Mouse (Mus musculus): ENCODE data around the gene Il20ra. TPM values are rescaled to one million over a fixed set of nuclear protein-coding genes. Genes with fewer than 3 reads are reported as not detected.
"Not testable (repeated sequence)": the region's sequence is repeated elsewhere in the genome, so short reads cannot be mapped to it uniquely, and the experiment has no call there.

Gene Il20ra
- polyA plus RNA-seq, 1 experiment from 2014 or later, result not detected

DNA sequence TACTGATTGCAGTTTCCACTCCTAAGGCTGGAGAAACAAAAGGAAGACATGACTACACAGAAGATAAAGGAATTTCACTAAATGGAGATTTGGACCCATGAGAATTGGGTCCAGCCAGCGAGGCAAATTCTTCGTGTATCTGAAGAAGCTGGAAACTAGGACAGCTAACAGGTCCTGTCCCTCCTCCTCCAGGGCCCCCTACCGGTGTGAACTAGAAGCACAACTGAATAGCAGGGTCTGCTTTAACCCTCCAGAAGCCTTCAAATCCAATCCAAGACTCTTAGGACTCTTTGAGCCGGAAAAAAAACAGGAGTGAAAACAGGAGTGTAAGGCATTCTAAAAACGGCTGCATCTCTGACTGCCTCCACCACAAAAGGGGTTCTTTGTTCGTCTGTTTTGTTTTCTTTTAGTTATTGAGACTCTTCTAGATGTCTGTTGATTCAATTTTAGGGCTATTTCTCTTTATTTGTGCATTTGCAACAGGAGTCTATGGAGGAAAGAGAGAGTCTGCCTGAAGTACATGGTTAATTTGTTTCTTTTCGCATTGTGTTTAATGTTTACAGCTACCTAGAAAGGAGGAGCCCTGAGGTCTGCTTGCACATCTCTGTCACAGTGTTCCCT, 709 bp upstream of the Il20ra start:
- 68% methylated on average over 7 of the region's 7 CpGs for WGBS (ENCODE audit: missing documents)
- Histone ChIP-seq H3K27ac (no peak overlapping the region), H3K36me3 (ENCODE audit: inconsistent target) (no peaks in the 10 kb centered on the region), H3K79me2 (ENCODE audit: inconsistent target) (no peaks in the 10 kb centered on the region), H3K4me3 (ENCODE audit: inconsistent target) (no peak overlapping the region)

GRCm38 (mm10) chr10:19718627-19719026, 6.3 kb downstream of the Il20ra start:
- Histone ChIP-seq H3K27ac (no peak overlapping the region), H3K79me2 (ENCODE audit: inconsistent target) (no peaks in the 10 kb centered on the region), H3K36me3 (ENCODE audit: inconsistent target) (no peaks in the 10 kb centered on the region), H3K4me3 (ENCODE audit: inconsistent target) (no peak overlapping the region)
- 16% methylated on average over 3 of the region's 3 CpGs for WGBS (ENCODE audit: missing documents)

- no peaks in the 10 kb centered on the region for H3K79me2 ChIP-seq (ENCODE audit: inconsistent target)
- no peak overlapping the region for H3K27ac ChIP-seq
- no peak overlapping the region for H3K4me3 ChIP-seq (ENCODE audit: inconsistent target)
- no peaks in the 10 kb centered on the region for H3K36me3 ChIP-seq (ENCODE audit: inconsistent target)
- 91% methylated on average over 3 of the region's 3 CpGs for WGBS (ENCODE audit: missing documents)
Measured at GRCm38 (mm10) chr10:19722320-19722719, 9.9 kb downstream of the Il20ra start.

DNA sequence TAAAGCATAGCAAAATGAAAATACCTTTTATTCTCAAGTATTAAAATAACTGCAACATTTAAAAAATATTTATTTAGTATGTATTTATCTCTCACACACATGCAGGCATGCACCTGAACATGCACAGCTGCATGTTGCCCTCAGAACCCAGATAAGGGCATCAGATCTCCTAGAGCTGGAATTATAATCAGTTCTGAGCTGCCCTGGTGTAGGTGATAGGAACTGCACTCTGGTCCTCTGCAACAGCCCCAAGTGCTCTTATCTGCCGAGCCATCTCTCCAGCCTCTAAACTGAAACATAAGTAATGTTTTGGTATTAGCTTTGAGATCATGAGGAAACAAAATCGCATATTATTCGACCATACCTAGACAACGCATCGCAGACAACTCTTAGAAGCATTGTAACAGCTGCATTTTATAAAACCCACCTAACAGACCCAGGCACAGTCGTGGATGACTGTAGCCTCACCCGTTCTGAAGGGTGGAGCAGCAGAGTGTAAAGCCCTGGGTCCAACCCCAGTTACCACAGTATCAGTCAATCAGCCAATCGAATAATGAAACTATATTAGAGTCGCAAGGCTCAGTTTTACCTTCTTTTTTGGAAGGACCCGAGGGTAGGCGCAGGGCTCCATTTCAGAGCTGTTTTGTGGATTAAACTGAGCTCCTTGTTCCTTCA, 11.9 kb downstream of the Il20ra start:
- 96% methylated on average over 11 of the region's 11 CpGs for WGBS (ENCODE audit: missing documents)
- H3K36me3 ChIP-seq (ENCODE audit: inconsistent target), result no peaks in the 10 kb centered on the region
- H3K79me2 ChIP-seq (ENCODE audit: inconsistent target), result no peaks in the 10 kb centered on the region
- H3K4me3 ChIP-seq (ENCODE audit: inconsistent target), result no peak overlapping the region
- no peak overlapping the region for H3K27ac ChIP-seq

GRCm38 (mm10) chr10:19738442-19738841, 26.1 kb downstream of the Il20ra start:
- peak overlapping the region; percentile 56 for H3K27ac ChIP-seq
- 8% methylated on average over 2 of the region's 2 CpGs for WGBS (ENCODE audit: missing documents)
- H3K79me2 ChIP-seq (ENCODE audit: inconsistent target); H3K36me3 ChIP-seq (ENCODE audit: inconsistent target); H3K4me3 ChIP-seq (ENCODE audit: inconsistent target): not testable (repeated sequence)

- WGBS (ENCODE audit: missing documents), result 18% methylated on average over 1 of the region's 1 CpGs
- Histone ChIP-seq H3K4me3 (ENCODE audit: inconsistent target) (no peak overlapping the region), H3K79me2 (ENCODE audit: inconsistent target) (no peaks in the 10 kb centered on the region), H3K27ac (no peak overlapping the region), H3K36me3 (ENCODE audit: inconsistent target) (no peaks in the 10 kb centered on the region)
Measured at GRCm38 (mm10) chr10:19745662-19746061, 33.3 kb downstream of the Il20ra start.

GRCm38 (mm10) chr10:19746156-19746555, 33.8 kb downstream of the Il20ra start:
- Histone ChIP-seq H3K4me3 (ENCODE audit: inconsistent target) (no peak overlapping the region), H3K79me2 (ENCODE audit: inconsistent target) (no peaks in the 10 kb centered on the region)
- WGBS (ENCODE audit: missing documents), result 0% methylated on average over 1 of the region's 1 CpGs

DNA sequence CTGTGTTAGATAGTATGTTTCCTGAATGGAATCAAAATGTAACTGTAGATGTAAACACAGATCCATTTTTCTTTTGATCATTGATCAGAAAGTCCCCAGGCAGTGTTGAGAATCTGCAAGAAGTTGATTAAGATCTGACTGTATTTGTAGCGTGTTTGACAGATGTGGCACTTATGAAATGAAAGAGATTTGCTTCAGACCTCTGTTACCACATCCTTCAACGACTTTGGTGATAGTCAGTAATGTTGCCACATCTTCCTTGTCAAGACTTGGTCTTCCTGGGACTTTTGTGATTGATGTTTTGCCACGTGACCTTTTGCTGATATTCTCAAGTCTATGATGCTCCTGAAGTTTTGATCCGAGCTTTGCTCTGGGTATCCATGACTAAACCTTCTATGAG, 35.3 kb downstream of the Il20ra start:
- Histone ChIP-seq H3K4me3 (ENCODE audit: inconsistent target) (no peak overlapping the region), H3K27ac (no peak overlapping the region), H3K36me3 (ENCODE audit: inconsistent target) (no peaks in the 10 kb centered on the region), H3K79me2 (ENCODE audit: inconsistent target) (no peaks in the 10 kb centered on the region)
- 40% methylated on average over 4 of the region's 4 CpGs for WGBS (ENCODE audit: missing documents)

More at GRCm38 (mm10) chr10:19746156-19746555, 33.8 kb downstream of the Il20ra start:
- no peak overlapping the region for H3K27ac ChIP-seq
- no peaks in the 10 kb centered on the region for H3K36me3 ChIP-seq (ENCODE audit: inconsistent target)

DNA sequence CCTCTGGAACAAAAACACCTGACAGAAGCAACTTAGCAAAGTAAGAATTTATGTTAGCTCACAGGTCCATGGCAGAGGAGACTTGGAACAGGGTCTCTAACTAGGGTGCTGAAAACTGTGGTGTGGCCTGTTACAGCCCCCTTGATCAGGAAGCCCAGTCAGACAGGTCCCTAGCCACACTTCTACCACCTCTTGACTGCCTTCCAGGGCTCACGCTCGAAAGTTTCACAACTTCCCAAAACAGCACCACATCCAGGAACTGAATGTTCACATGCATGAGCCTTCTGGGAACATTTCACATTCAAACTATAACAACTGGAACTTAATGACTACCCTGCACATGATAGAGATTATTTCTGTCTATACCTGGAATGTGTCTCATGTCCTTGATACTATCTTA, 53.1 kb downstream of the Il20ra start:
- Histone ChIP-seq H3K79me2 (ENCODE audit: inconsistent target) (no peaks in the 10 kb centered on the region), H3K4me3 (ENCODE audit: inconsistent target) (no peak overlapping the region), H3K27ac (no peak overlapping the region), H3K36me3 (ENCODE audit: inconsistent target) (no peaks in the 10 kb centered on the region)
- WGBS (ENCODE audit: missing documents), result 19% methylated on average over 2 of the region's 2 CpGs

DNA sequence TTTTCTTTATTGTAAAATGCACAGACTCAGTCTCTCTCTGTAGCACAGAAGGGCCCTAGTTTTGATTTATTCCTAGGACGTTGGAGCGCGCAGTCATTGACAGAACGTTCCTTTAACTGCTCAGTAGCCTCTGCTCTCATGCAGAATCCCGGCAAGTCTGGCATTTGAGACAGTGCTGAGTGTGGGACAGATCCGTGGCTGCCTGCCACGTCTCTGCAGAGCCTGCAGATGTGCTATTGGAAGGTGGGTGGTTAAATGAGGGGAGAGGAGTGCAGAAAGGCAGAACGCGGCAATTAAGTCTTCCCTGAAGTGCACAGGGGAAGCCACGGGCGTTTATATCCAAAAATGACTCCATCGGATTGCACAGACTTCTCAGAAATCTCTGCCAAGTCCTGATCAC, 66.7 kb downstream of the Il20ra start:
- WGBS (ENCODE audit: missing documents), result 79% methylated on average over 8 of the region's 12 CpGs
- Histone ChIP-seq H3K27ac (no peak overlapping the region), H3K79me2 (ENCODE audit: inconsistent target) (no peaks in the 10 kb centered on the region), H3K4me3 (ENCODE audit: inconsistent target) (no peak overlapping the region), H3K36me3 (ENCODE audit: inconsistent target) (no peaks in the 10 kb centered on the region)

- H3K79me2 ChIP-seq (ENCODE audit: inconsistent target), result no peaks in the 10 kb centered on the region
- 53% methylated on average over 5 of the region's 5 CpGs for WGBS (ENCODE audit: missing documents)
Measured at GRCm38 (mm10) chr10:19781365-19781764, 69.0 kb downstream of the Il20ra start.

DNA sequence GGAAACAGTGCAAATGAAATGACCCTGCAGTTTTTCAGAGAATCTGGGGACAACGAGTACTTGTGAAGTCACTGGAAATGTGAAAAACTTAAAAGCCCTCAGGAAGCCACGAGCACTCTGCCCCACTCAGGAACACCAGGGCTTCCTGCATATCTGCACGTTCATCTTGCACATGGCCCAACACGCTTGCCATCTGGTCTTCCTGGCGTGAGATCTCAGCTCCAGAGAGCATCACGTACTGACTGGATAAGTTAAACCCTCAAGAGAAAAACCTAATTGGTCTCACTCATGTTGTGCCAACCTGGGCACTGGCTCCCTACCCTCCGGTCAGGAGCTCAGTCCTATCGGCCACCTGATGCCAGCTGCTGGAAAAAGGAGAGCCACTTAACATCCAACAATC, 82.6 kb downstream of the Il20ra start:
- WGBS (ENCODE audit: missing documents), result 32% methylated on average over 8 of the region's 8 CpGs
- H3K4me3 ChIP-seq (ENCODE audit: inconsistent target), result no peak overlapping the region
- no peaks in the 10 kb centered on the region for H3K79me2 ChIP-seq (ENCODE audit: inconsistent target)
- no peak overlapping the region for H3K27ac ChIP-seq
- no peaks in the 10 kb centered on the region for H3K36me3 ChIP-seq (ENCODE audit: inconsistent target)

More at GRCm38 (mm10) chr10:19781365-19781764, 69.0 kb downstream of the Il20ra start:
- H3K36me3 ChIP-seq (ENCODE audit: inconsistent target), result no peaks in the 10 kb centered on the region
- H3K27ac ChIP-seq, result no peak overlapping the region
- no peak overlapping the region for H3K4me3 ChIP-seq (ENCODE audit: inconsistent target)

DNA sequence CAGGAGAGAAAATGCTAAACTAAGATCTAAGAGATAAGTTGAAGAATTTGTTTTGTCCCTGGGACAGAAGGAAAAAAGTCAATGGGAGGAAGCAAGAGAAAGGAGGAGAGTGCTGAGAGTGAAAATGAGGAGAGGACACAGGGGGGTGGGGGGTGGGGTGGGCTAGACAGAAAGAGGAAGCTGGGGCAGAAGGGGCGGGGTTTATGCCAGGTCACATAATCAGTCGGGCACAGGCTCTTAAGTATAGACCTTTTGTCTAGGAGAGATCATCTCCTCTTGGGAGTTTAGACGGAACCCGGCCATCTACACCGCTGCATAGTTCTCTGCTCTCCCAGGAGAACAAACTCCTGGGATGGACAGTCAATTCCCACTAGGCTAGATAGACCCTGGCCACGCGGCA, 90.6 kb downstream of the Il20ra start:
- Histone ChIP-seq H3K79me2 (ENCODE audit: inconsistent target) (no peaks in the 10 kb centered on the region), H3K4me3 (ENCODE audit: inconsistent target) (no peak overlapping the region), H3K27ac (no peak overlapping the region), H3K36me3 (ENCODE audit: inconsistent target) (no peaks in the 10 kb centered on the region)
- WGBS (ENCODE audit: missing documents), result 58% methylated on average over 7 of the region's 7 CpGs

GRCm38 (mm10) chr10:19804763-19805162, 92.4 kb downstream of the Il20ra start:
- Histone ChIP-seq H3K36me3 (ENCODE audit: inconsistent target) (no peaks in the 10 kb centered on the region), H3K79me2 (ENCODE audit: inconsistent target) (no peaks in the 10 kb centered on the region), H3K27ac (no peak overlapping the region), H3K4me3 (ENCODE audit: inconsistent target) (no peak overlapping the region)
- 27% methylated on average over 7 of the region's 7 CpGs for WGBS (ENCODE audit: missing documents)
